In genomic region chr5:134421061-134421460, GRCm38 (mm10) we compare ENCODE assay signal across 9 mouse cellular contexts. TPM values are rescaled to one million over a fixed set of nuclear protein-coding genes. Genes with fewer than 3 reads are reported as not detected.
DNase-seq lines count a peak whose midpoint lies in the region; ATAC-seq and TF ChIP-seq lines count a peak whose summit lies in the region.
"Had no signal": no experiment of that assay in that cellular context is flagged by ENCODE, and none has a peak within 500 bp of the region (broad histone marks: within the 10 kb centered on the region; RNA-seq: fewer than 3 reads in every experiment).

No protein-coding gene starts in this region.

- H3K9ac ChIP-seq in lung, postnatal 0 days (replicated peaks; ENCODE audit: low read depth), result no peak overlapping the region
- H3K9ac ChIP-seq in liver, embryonic 12.5 days, result no peak overlapping the region
- H3K9ac ChIP-seq: midbrain, embryonic 12.5 days had no signal

- TF ChIP-seq EP300 in lung, postnatal 0 days (IDR thresholded peaks at IDR 0.05), result no peak

- 67% methylated on average over 9 of the region's 9 CpGs for WGBS in heart, embryonic 10.5 days
- WGBS in lung, postnatal 0 days, result 65% methylated on average over 9 of the region's 9 CpGs
- WGBS in liver, embryonic 12.5 days (ENCODE audit: insufficient replicate concordance), result 78% methylated on average over 9 of the region's 9 CpGs

- H3K4me1 ChIP-seq in heart, embryonic 10.5 days, result peaks cover 30% of the 10 kb centered on the region
- H3K4me1 ChIP-seq in lung, postnatal 0 days (ENCODE audit: insufficient read depth, low read depth, low read length), result no peaks in the 10 kb centered on the region
- peaks cover 20% of the 10 kb centered on the region for H3K4me1 ChIP-seq in liver, embryonic 12.5 days
- H3K4me1 ChIP-seq: midbrain, embryonic 12.5 days had no signal

- no peaks in the 10 kb centered on the region for H3K9me3 ChIP-seq in heart, embryonic 10.5 days
- H3K9me3 ChIP-seq in lung, postnatal 0 days (ENCODE audit: low read length), result no peaks in the 10 kb centered on the region
- H3K9me3 ChIP-seq in liver, embryonic 12.5 days (replicated peaks), result peaks cover 4% of the 10 kb centered on the region; the same call in 1 of the 2 replicates
- H3K9me3 ChIP-seq: midbrain, embryonic 12.5 days had no signal

- peak; percentile 19 to 29 for DNase-seq in layer of hippocampus, postnatal 10 days (ENCODE audit: low spot score in 2 of 2)
- DNase-seq in layer of hippocampus, adult 9-10 months (ENCODE audit: low spot score), result no peak
- peak; percentile 56 to 70 for DNase-seq in cerebellum, adult 18-20 months
- DNase-seq in heart, embryonic 10.5 days (ENCODE audit: low spot score), result no peak
- DNase-seq in lung, postnatal 0 days (ENCODE audit: low spot score), result peak; percentile 27
- no peak for DNase-seq in left cerebral cortex, adult 8-10 months (ENCODE audit: low spot score in 2 of 2)
- DNase-seq in left cerebral cortex, adult 11 months (ENCODE audit: low spot score), result no peak

- no peak overlapping the region for H3K4me2 ChIP-seq in lung, postnatal 0 days (replicated peaks; ENCODE audit: low read depth, low read length)
- no peak overlapping the region for H3K4me2 ChIP-seq in liver, embryonic 12.5 days
- H3K4me2 ChIP-seq: midbrain, embryonic 12.5 days had no signal

- H3K36me3 ChIP-seq in heart, embryonic 10.5 days, result peaks cover 34% of the 10 kb centered on the region
- H3K36me3 ChIP-seq in lung, postnatal 0 days (ENCODE audit: insufficient read depth, low read length), result no peaks in the 10 kb centered on the region
- H3K36me3 ChIP-seq in liver, embryonic 12.5 days, result peaks cover 22% of the 10 kb centered on the region

- ATAC-seq in lung, postnatal 0 days, result peak; percentile 32; the same call in 1 of the 2 replicates
- ATAC-seq in liver, embryonic 12.5 days, result no peak

- H3K27me3 ChIP-seq in heart, embryonic 10.5 days (ENCODE audit: insufficient read depth, poor library complexity, severe bottlenecking), result no peaks in the 10 kb centered on the region
- H3K27me3 ChIP-seq in lung, postnatal 0 days (replicated peaks; ENCODE audit: insufficient read depth, low read length), result no peaks in the 10 kb centered on the region
- H3K27me3 ChIP-seq in liver, embryonic 12.5 days (replicated peaks), result no peaks in the 10 kb centered on the region
- H3K27me3 ChIP-seq: midbrain, embryonic 12.5 days had no signal

- TF ChIP-seq CTCF in lung, postnatal 0 days (IDR thresholded peaks at IDR 0.05), result no peak

- no peak overlapping the region for H3K4me3 ChIP-seq in heart, embryonic 10.5 days
- H3K4me3 ChIP-seq in lung, postnatal 0 days (ENCODE audit: low read depth, low read length), result no peak overlapping the region
- no peak overlapping the region for H3K4me3 ChIP-seq in liver, embryonic 12.5 days
- H3K4me3 ChIP-seq: midbrain, embryonic 12.5 days had no signal

- peak overlapping the region; percentile 50; the same call in 1 of the 2 replicates for H3K27ac ChIP-seq in heart, embryonic 10.5 days
- H3K27ac ChIP-seq in lung, postnatal 0 days (ENCODE audit: low read length), result no peak overlapping the region
- no peak overlapping the region for H3K27ac ChIP-seq in liver, embryonic 12.5 days
- H3K27ac ChIP-seq: midbrain, embryonic 12.5 days had no signal

RNA-seq across cellular contexts. Expression of gene Gtf2ird1, which starts 35.5 kb away (rescaled TPM):
- total RNA-seq in layer of hippocampus, postnatal 10 days (2021), result 10 to 100 TPM; 35.6 to 46.3 TPM
- polyA plus RNA-seq in heart, embryonic 10.5 days (2016; fragmentation: Nextera tagmentation; extraction: Ambion mirVana), result 64.1 and 74.8 TPM in 2 replicates
- 31.9 and 36.1 TPM in 2 replicates for polyA plus RNA-seq in lung, postnatal 0 days (2015; fragmentation: Nextera tagmentation; extraction: Ambion mirVana)
- 10 to 100 TPM; 48.9 to 66.4 (median 52.1) TPM for total RNA-seq in left cerebral cortex, adult 8-10 months (2022)
- polyA plus RNA-seq in liver, embryonic 12.5 days (2016; fragmentation: Nextera tagmentation; extraction: Ambion mirVana), result 23.5 and 26.4 TPM in 2 replicates

Comparison
In these comparisons a context has a peak if more than half of its experiments do, and no peak if none do; other contexts are left out.
1. DNase-seq: peak in layer of hippocampus, postnatal 10 days (2 of 2), cerebellum, adult 18-20 months (2 of 2) and lung, postnatal 0 days (single experiment); none in layer of hippocampus, adult 9-10 months (single experiment), heart, embryonic 10.5 days (single experiment), left cerebral cortex, adult 8-10 months (0 of 2) and left cerebral cortex, adult 11 months (single experiment).